Mouse (Mus musculus) intestine, embryonic 14.5 days (tissue): ENCODE data around the gene Vangl1. TPM values are rescaled to one million over a fixed set of nuclear protein-coding genes. Genes with fewer than 3 reads are reported as not detected.

Source experiments
- ATAC-seq: fragments of 200-750 bp; cut with Nextera tagmentation; replicated peaks from 2 replicates; pipeline ENCODE4 v1.8.0; 2017; ENCODE audit warnings: low read depth, moderate number of reproducible peaks, moderate TSS enrichment, moderate library complexity; ENCODE audit not compliant: low FRiP score, low TSS enrichment
- DNase-seq: peaks from one replicate; pipeline ENCODE4 v3.0.0-alpha.2; 2018; ENCODE audit warnings: low spot score
- H3K27ac ChIP-seq: fragments of 300-500 bp; sonication (generic); 2 replicates; pipeline ENCODE4 v1.5.1; 2014; ENCODE audit warnings: low read depth, mild to moderate bottlenecking, control low read depth
- H3K27me3 ChIP-seq: fragments of 300-500 bp; sonication (generic); replicated peaks from 2 replicates; pipeline ENCODE4 v1.6.1; 2014; ENCODE audit warnings: low read length, control low read depth; ENCODE audit not compliant: control insufficient read depth, insufficient read depth
- H3K36me3 ChIP-seq: fragments of 300-500 bp; sonication (generic); 2 replicates; pipeline ENCODE4 v1.6.1; 2014; ENCODE audit warnings: low read length, control low read depth; ENCODE audit not compliant: control insufficient read depth, insufficient read depth
- H3K4me1 ChIP-seq: fragments of 300-500 bp; sonication (generic); replicated peaks from 2 replicates; pipeline ENCODE4 v1.6.1; 2014; ENCODE audit warnings: low read length, control low read depth, mixed read lengths; ENCODE audit not compliant: control insufficient read depth, insufficient read depth
- H3K4me2 ChIP-seq: fragments of 300-500 bp; sonication (generic); 2 replicates; pipeline ENCODE4 v1.6.1; 2014; ENCODE audit warnings: low read length
- H3K4me3 ChIP-seq: fragments of 300-500 bp; sonication (generic); 2 replicates; pipeline ENCODE4 v1.5.1; 2014; ENCODE audit warnings: low read depth, low read length, control low read depth, mixed read lengths
- H3K9ac ChIP-seq: fragments of 300-500 bp; sonication (generic); 2 replicates; pipeline ENCODE4 v1.6.1; 2014; ENCODE audit warnings: mild to moderate bottlenecking, low read length
- H3K9me3 ChIP-seq: fragments of 300-500 bp; sonication (generic); 2 replicates; pipeline ENCODE4 v1.6.1; 2016; ENCODE audit warnings: low read length, control low read depth; ENCODE audit not compliant: control insufficient read depth
- WGBS: fragments of 180-500 bp; shearing (Covaris S2); extraction: QIAGEN DNeasy Blood & Tissue Kit; methylation state at CpG from one replicate; pipeline ENCODE4 v1.1.7; 2014; 5-methylcytosine and 5-hydroxymethylcytosine counted together
- polyA plus RNA-seq: library from polyadenylated mRNA; unstranded; fragments of >200 nt; fragmentation: Nextera tagmentation; extraction: Ambion mirVana; gene quantifications from 2 replicates; pipeline ENCODE4 v1.2.1, GENCODE M21; 2014

The Vangl1 gene
- polyA plus RNA-seq, 1 experiment from 2014 or later, result 23.7 TPM

DNA sequence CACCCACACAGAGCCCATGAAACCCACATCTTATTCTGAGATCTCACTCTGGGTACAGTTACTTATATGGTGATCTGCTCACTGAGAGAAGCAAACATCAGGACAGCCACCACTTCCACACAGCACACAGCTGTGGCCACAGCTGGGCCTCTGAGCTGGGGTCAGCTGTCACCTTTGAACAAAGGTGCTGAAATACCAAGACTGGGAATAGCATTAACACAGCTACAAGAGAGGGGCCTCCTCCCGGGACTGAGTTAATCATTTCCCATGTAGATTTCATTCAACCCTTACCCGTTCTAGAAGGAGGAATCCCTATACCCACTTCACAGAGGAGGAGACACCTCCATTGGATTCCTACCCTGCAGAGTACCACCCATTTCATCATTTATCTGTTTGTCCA is 8.7 kb downstream of the Vangl1 start:
- no peak for DNase-seq
- Histone ChIP-seq H3K27me3 (no peaks in the 10 kb centered on the region), H3K9ac (no peak overlapping the region), H3K36me3 (no peaks in the 10 kb centered on the region), H3K4me3 (no peak overlapping the region), H3K27ac (no peak overlapping the region), H3K9me3 (no peaks in the 10 kb centered on the region), H3K4me1 (peaks cover 60% of the 10 kb centered on the region), H3K4me2 (no peak overlapping the region)
- ATAC-seq, result no peak
- 46% methylated on average over 2 of the region's 2 CpGs for WGBS

DNA sequence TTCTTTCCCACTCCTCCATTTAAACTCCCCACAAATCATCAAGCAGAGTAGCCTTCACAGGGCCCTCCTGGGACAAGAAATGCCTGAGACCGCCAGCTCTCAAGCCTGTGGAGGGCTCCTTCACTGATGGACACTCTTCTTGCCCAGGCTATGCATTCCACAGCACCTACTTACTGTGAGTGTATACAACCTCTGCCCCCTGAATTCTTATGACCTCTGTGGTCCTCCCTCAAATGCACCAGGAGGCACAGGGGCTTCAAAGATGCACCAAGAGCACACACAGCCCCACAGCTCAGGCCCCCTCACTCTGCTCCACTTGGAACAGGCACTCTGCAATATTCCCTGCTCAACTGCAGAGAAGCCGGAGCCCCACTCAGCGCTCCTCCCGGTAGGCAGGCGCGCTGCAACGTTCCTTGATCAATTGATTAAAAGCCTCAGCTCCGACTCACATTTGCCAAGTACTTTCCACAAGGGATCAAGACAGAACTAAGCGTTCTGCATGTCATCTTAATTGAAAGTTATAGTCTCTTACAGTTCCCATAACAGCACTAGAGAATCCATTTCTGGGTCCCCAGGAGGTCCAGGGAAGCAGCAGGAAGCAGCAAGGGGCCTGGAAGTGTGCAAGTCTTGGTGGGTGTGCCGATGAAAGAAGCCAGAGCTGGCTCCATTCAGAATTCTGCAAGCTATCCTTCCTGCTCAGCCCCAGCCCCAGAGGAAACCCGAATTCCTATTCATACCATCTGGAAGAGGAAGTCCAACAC is 10.0 kb downstream of the Vangl1 start:
- Histone ChIP-seq H3K4me3 (no peak overlapping the region), H3K9ac (0 out of 2 replicates have a peak overlapping the region, but pooled peaks have one; percentile 8), H3K4me2 (peak overlapping the region; percentile 36), H3K27ac (peak overlapping the region; percentile 54; the same call in 1 of the 2 replicates), H3K27me3 (no peaks in the 10 kb centered on the region), H3K9me3 (no peaks in the 10 kb centered on the region), H3K36me3 (no peaks in the 10 kb centered on the region), H3K4me1 (peaks cover 65% of the 10 kb centered on the region)
- no peak for ATAC-seq
- 14% methylated on average over 11 of the region's 11 CpGs for WGBS
- no peak for DNase-seq

DNA sequence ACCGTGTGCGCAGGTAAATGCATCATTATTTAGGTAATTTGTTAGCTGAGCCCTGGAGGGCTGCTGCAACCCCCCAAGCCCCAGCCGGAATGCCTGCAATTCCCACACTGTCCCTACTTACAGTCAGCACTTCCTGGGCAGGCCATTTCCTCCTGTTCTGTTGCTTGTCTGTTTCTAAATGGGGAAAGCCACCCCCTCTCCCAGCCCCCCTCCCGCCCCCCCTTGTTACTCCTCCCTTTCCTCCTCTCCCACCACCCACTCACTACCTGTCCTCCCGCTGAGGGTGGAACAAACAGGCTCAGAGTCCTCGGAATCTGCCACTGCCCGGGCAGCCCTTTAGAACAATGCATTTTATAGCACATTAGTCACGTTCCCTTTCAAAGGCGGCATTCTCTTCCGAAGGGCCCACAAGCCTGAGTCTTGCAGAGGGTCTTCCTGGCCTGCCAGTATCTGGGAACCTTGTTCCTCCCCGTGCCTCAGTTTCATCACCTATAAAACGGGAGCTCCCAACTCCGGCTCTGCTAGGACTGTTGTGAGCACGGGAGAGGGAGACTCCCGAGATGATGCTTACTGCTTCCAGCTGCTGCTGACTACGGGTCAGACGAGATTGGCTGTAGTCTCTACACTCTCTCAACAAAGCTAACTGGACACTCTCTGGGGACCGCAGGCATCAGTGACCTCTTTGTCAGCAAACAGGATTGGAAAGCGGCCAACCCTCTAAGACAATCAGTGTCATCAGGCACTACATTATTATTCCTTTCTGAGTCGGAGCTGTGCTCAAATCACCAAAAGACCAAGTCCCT is 10.8 kb downstream of the Vangl1 start:
- H3K9me3 ChIP-seq, result no peaks in the 10 kb centered on the region
- H3K27ac ChIP-seq, result peak overlapping the region; percentile 54; the same call in 1 of the 2 replicates
- no peaks in the 10 kb centered on the region for H3K36me3 ChIP-seq
- H3K9ac ChIP-seq, result 0 out of 2 replicates have a peak overlapping the region, but pooled peaks have one; percentile 8
- H3K4me2 ChIP-seq, result peak overlapping the region; percentile 36
- peaks cover 59% of the 10 kb centered on the region for H3K4me1 ChIP-seq
- WGBS, result 8% methylated on average over 19 of the region's 20 CpGs
- H3K27me3 ChIP-seq, result no peaks in the 10 kb centered on the region
- no peak overlapping the region for H3K4me3 ChIP-seq
- ATAC-seq, result peak; percentile 29; the same call in 1 of the 2 replicates
- no peak for DNase-seq

DNA sequence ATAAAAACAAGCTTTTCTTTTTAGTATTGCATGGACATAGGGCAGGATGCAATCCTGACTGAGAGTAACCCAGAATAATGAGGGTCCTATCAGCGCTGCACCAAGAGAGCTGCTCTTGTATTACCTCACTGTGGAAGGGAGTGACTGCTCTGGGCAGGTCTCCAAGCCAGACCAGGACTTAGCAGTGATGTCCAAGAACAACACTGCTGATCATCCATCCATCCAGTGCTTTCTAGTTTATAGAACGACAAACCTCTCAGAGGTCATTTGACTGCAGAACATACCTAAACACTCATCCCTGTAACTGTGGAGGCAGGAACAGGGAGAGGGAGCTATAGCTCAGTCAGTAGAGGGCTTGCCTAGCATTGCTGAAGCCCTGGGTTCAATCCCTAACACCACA is 11.9 kb downstream of the Vangl1 start:
- Histone ChIP-seq H3K4me2 (peak overlapping the region; percentile 36; the same call in 1 of the 2 replicates), H3K9me3 (no peaks in the 10 kb centered on the region), H3K27me3 (no peaks in the 10 kb centered on the region), H3K9ac (no peak overlapping the region), H3K4me1 (peaks cover 51% of the 10 kb centered on the region), H3K27ac (no peak overlapping the region), H3K36me3 (0 out of 2 replicates have a peak, but pooled peaks cover 4% of the 10 kb centered on the region), H3K4me3 (no peak overlapping the region)
- DNase-seq, result no peak
- ATAC-seq, result no peak
- WGBS, result 50% methylated on average over 2 of the region's 2 CpGs

DNA sequence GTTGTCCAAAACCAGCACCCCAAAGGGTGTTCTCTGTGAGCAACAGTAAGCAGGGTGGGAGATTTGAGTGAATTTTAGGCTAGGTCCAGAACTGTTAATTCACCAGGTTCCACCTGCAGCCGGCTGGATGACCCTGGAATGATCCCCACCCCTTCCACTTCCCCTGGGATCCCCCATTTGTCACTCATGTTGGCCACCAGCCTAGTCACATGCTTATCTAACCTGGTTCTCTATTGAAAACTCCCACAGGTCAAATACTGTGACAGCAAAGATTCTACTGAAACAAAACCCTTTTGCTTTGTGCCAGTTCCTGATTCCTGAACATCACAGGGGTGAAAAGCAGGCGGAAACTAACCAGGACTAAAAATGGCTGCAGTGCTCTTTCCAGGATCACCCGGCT is 12.9 kb downstream of the Vangl1 start:
- H3K27me3 ChIP-seq, result no peaks in the 10 kb centered on the region
- H3K9ac ChIP-seq, result no peak overlapping the region
- H3K4me1 ChIP-seq, result peaks cover 50% of the 10 kb centered on the region
- DNase-seq (no peak), ATAC-seq (no peak)
- H3K4me2 ChIP-seq, result no peak overlapping the region
- 0 out of 2 replicates have a peak, but pooled peaks cover 4% of the 10 kb centered on the region for H3K36me3 ChIP-seq
- H3K4me3 ChIP-seq, result no peak overlapping the region
- no peaks in the 10 kb centered on the region for H3K9me3 ChIP-seq
- H3K27ac ChIP-seq, result no peak overlapping the region
- WGBS, result 83% methylated on average over 3 of the region's 3 CpGs

DNA sequence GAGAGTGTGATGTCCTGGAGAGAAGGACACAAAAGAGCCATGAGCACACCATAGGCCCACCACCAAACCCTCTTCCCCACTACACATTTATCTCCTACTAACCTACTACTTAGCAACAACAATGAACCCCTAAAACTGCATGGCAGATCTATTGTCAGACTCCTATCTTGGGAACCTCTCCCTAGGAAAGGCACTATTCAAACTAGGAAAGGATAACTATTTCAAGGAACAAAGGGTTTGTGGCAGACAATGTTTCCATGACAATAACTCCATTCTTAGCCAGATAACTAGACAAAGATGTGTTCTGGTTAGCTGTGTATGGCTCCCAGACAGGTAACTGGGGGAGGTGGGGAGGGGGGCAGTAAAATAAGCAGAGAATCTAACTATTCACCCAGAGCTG is 13.9 kb downstream of the Vangl1 start:
- H3K36me3 ChIP-seq, result peaks cover 10% of the 10 kb centered on the region; the same call in 1 of the 2 replicates
- no peak overlapping the region for H3K4me2 ChIP-seq
- no peak overlapping the region for H3K27ac ChIP-seq
- H3K27me3 ChIP-seq, result no peaks in the 10 kb centered on the region
- H3K4me1 ChIP-seq, result peaks cover 43% of the 10 kb centered on the region
- H3K9ac ChIP-seq, result no peak overlapping the region
- H3K9me3 ChIP-seq, result no peaks in the 10 kb centered on the region
- DNase-seq, result no peak
- no peak overlapping the region for H3K4me3 ChIP-seq
- ATAC-seq, result no peak

DNA sequence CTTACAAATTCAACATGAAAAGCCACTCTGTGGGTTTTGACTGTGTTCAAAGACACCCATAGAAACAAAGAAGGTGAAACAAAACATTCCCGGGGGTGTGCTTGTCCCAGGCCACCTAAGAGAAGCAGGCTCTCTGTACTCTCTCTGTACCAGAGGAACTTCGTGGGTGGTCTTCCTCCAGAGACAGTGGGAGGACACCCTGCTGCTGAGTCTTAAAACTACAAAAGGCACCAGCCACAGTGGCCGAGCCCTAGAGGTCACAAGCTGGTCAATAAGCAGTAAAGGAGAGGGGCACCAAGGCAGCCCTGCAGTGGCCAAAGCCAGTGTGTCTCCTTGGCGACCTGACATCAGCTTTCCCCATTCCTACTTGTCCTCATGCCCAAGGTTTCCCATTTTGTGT is 14.5 kb downstream of the Vangl1 start:
- no peaks in the 10 kb centered on the region for H3K27me3 ChIP-seq
- no peak for ATAC-seq
- H3K36me3 ChIP-seq, result peaks cover 15% of the 10 kb centered on the region; the same call in 1 of the 2 replicates
- no peaks in the 10 kb centered on the region for H3K9me3 ChIP-seq
- 28% methylated on average over 4 of the region's 4 CpGs for WGBS
- H3K4me3 ChIP-seq, result no peak overlapping the region
- peaks cover 36% of the 10 kb centered on the region for H3K4me1 ChIP-seq
- no peak overlapping the region for H3K4me2 ChIP-seq
- H3K27ac ChIP-seq, result peak overlapping the region; percentile 14; the same call in 1 of the 2 replicates
- no peak for DNase-seq
- H3K9ac ChIP-seq, result no peak overlapping the region

DNA sequence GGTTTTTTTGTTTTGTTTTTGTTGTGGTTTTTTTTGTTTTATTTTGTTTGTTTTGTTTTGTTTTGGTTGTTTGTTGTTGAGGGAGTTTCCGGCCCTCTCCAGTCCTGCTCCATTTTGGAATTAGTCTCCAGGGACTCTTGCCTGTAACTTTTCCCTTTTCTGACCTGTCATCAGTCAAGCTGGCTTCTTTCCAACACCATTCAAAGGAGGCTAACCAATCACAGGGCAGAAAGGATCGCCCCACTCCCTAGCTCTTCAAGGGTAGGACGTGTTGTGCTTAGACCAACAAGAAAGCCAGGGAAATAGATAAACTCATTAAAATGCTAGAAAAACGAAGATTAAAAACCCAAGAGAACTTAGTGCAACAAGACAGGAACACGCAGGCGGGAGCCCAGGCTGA is 15.5 kb downstream of the Vangl1 start:
- no peak overlapping the region for H3K4me3 ChIP-seq
- ATAC-seq (no peak), DNase-seq (no peak)
- peaks cover 18% of the 10 kb centered on the region for H3K36me3 ChIP-seq
- no peak overlapping the region for H3K27ac ChIP-seq
- no peaks in the 10 kb centered on the region for H3K27me3 ChIP-seq
- peaks cover 26% of the 10 kb centered on the region for H3K4me1 ChIP-seq
- no peak overlapping the region for H3K4me2 ChIP-seq
- 44% methylated on average over 6 of the region's 6 CpGs for WGBS
- H3K9ac ChIP-seq, result no peak overlapping the region
- no peaks in the 10 kb centered on the region for H3K9me3 ChIP-seq
